Mouse (Mus musculus): ENCODE measurements around the gene Pdlim5.

GRCm38 (mm10) chr3:142206316-142206715, 189.2 kb downstream of the Pdlim5 start:
- TF ChIP-seq CTCF (IDR thresholded peaks at IDR 0.05; ENCODE audit: control insufficient read depth, insufficient read depth, insufficient replicate concordance, low read depth, low read length) (no peak), POLR2A (IDR thresholded peaks at IDR 0.05; ENCODE audit: control insufficient read depth, low read depth, low read length) (no peak)

Measured in testis, adult 2 months (tissue).